Mouse (Mus musculus) telencephalon, adult 2 months (tissue): ENCODE results near the gene Dlx2.

Experiments
- DNase-seq: peaks from one replicate; pipeline ENCODE4 v3.0.0-alpha.2; 2011; ENCODE audit warnings: low read depth, low spot score

Dlx2 gene

GRCm38 (mm10) chr2:71511209-71511608 lies 35.3 kb downstream of the Dlx2 start:
- DNase-seq, result no peak

- no peak for DNase-seq
Measured at GRCm38 (mm10) chr2:71504852-71505251, 41.7 kb downstream of the Dlx2 start.

GRCm38 (mm10) chr2:71499276-71500230 lies 47.0 kb downstream of the Dlx2 start:
- DNase-seq, result no peak

- no peak for DNase-seq
Measured at GRCm38 (mm10) chr2:71497175-71497574, 49.4 kb downstream of the Dlx2 start.

GRCm38 (mm10) chr2:71494971-71495370 lies 51.6 kb downstream of the Dlx2 start:
- DNase-seq, result no peak

GRCm38 (mm10) chr2:71494503-71494902 lies 52.1 kb downstream of the Dlx2 start:
- DNase-seq, result peak; percentile 57
